Mouse (Mus musculus) left cerebral cortex, adult 11 months (tissue): Measurements from ENCODE around the gene Osgin1.

Experiments used
- DNase-seq: peaks from one replicate; pipeline ENCODE4 v3.0.0; 2022; ENCODE audit warnings: low spot score

Gene Osgin1

DNA sequence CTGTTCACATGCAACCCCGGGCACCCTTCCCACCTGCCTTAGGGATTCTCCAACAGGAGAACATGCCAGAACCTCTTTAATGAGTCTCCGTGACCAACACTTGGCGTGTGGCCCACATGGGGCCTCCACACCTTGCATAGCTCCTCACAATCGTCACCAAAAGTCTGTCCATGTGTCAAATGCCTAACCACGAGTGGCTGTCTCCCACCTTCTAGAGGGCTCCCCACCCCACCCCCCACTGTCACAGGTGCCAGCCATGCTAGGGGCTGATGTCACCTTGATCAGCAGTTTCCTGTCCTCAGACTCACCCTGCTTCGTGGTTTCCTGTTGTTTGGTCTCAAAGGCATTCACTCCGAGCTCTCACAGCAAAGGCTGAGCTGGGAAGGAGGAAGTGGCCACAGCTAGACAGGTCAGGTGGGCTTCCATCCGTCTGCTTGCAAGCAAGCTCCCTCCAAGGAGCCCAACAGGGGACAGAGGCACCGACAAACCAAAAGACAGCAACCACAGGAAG is 10.2 kb upstream of the Osgin1 start:
- no peak for DNase-seq

- DNase-seq = no peak
Observed at GRCm38 (mm10) chr8:119424199-119424733, 9.7 kb upstream of the Osgin1 start.

- no peak for DNase-seq
Observed at GRCm38 (mm10) chr8:119424740-119425139, 9.2 kb upstream of the Osgin1 start.

DNA sequence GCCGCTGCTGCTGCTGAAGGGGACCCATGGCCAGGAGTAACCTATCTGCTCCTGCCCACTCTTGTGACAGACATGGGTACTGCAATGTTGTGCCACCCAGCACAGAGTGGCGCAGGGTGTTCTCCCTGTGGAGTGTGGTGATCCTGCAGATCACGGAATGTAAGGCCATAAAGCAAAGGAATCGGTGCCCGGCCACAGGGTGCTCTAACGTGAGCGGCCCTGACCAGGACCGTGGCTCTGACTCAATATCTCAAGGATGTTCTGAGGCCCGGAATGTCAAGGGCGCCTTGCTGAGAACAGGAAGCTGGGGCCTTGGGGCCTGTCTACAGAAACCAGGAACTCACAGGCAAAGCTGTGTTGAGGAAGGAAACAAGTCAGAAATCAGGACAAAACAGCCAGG is 8.4 kb upstream of the Osgin1 start:
- DNase-seq = no peak

DNA sequence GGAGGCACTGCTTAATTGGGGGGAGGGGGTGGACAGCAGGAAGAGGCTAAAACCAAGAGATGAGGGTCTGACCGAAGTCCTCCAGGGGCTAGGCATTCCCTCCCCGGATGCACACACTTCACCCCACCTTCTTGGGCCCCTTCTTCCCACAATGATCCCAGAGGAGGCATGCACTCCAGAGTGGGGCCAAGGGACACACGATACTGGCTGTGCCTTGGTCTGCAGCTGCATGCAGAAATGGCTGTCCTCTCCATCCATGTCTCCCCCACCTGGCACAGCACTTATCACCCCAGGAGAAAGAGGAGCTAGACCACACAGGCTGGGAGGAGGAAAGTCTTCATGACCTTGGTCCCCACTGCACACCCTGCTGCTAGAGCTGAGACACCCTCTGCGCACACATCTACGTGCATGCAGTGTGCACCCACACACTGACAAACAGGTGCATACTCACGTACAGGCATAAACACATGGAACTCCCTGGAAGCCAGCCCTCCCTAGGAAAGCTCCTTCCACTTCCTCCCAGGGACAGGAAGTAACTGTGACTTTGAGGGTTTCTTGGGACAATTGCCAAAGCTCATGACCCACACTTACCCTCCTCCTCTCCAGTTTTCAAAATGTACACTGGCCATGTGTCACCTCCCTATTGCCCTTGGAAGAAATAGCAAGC is 7.7 kb upstream of the Osgin1 start:
- DNase-seq = no peak

- DNase-seq = no peak
Observed at GRCm38 (mm10) chr8:119427634-119428349, 6.1 kb upstream of the Osgin1 start.

GRCm38 (mm10) chr8:119428350-119428740 is 5.6 kb upstream of the Osgin1 start:
- no peak for DNase-seq

- DNase-seq = no peak
Observed at GRCm38 (mm10) chr8:119428766-119429327, 5.1 kb upstream of the Osgin1 start.

GRCm38 (mm10) chr8:119429552-119429951 is 4.4 kb upstream of the Osgin1 start:
- no peak for DNase-seq

DNA sequence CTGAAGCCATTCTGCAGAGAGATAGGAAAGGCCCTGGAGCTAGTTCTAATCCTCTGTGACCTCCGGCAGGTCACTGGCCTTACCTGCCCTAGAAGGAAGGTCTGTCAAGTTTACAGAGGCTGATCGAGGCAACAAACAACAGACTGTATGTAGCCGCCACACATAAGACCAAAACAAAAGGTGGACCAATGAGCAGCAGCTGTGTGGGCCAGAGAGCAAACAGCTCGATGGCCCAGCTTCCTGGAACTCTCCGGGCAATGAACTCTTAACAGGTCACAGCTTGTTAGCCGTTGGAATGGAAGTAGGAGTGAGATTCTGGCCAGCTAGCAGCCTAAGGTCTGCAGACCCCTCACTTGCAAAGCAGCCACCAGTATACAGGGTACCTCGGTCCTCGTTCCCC is 3.7 kb upstream of the Osgin1 start:
- no peak for DNase-seq

- DNase-seq = no peak
Observed at GRCm38 (mm10) chr8:119430690-119431089, 3.2 kb upstream of the Osgin1 start.

DNA sequence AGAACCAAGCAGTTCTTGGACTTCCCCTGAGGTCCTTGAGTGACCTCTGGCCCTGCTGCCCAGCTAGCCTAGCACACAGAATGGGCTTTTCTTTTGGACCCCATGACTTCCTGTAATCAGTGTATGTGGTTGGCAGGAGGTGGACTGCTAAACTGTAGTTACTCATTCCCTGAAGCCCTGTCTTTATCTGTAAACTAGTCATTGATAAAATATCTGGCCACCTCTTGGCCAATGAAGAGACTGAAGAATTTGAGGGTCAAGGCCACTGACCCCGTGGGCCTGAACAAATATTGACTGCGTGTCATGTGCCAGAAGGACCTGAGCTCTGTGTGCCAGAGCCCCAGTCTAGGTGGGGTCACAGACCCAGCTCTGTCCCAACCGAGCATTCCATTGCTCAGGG is 1.6 kb upstream of the Osgin1 start:
- no peak for DNase-seq

DNA sequence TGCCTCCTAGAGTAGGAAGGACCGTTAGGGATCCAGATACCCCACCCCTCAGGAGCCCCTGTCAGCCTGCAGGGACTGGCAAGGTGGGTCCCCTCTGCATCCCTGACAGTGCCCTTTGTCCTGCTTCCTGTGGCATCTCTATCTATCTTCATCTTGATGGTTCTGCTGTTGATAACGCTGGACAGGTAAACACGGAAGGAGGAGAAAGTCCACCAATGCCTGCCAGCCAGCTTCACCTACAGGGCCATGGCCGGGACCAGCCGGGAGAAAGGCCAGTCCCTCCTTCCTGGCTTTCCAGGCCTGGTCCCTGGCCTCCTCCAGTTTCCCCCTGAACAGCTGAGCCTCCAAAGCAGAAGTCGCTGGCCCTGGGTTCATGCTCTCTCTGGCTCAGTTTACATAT is 645 bp downstream of the Osgin1 start:
- no peak for DNase-seq

DNA sequence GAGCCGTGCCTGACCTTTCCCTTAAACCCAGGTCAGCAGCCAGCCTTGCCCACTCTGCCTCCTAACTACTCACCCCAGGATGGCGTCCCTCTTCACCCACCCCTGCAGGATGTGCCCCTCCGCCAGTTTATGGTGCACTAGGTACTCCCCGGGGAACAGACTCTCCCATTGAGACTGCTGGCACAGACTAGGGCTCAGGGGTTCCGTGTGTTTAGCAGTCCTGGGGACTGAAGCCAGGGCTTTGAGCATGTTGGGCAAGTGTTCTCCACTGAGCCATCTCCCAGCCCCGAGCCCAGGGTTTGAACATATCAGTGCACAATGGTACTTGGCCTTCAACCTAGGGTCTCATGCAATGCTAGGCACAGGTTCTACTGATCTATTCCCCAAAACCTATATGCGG is 1.6 kb downstream of the Osgin1 start:
- no peak for DNase-seq

DNA sequence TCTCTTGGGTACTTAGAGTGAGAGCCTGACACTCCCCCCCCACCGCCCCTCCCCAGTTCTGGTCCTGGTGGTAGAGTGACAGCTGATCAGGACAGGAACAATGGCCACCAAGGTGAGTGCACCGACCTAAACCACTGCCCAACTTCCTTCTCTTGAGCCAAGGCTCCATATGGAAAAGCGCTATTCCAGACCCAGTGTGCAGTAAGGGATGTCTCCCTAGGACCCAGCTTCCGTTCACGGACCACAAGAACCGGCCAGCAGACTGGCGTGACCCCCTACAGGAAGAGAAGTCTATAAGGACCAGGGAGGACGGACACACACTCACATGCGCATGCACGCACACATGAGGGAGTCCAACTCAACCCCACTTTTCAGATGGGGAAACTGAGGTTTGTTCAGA is 2.4 kb downstream of the Osgin1 start:
- no peak for DNase-seq

DNA sequence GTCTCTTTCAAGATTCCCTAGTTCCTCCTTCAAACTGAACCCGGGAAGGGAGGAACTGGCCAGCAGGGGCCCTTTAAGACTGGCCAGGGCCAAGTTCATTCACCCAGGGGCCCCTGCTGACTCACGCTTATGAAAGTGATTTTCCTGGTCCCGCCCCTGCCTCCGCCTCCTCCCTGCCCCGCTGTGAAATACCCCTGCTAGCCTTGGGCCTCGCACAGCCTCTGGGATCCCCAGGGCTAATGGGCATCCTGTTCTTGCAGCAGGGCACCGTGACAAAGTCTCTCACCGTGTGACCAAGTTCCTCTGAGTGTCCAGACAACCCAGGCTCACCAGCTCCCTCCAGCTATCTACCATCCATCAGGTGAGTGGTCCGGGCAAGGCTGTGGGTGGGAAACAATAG is 3.0 kb downstream of the Osgin1 start:
- DNase-seq = no peak

DNA sequence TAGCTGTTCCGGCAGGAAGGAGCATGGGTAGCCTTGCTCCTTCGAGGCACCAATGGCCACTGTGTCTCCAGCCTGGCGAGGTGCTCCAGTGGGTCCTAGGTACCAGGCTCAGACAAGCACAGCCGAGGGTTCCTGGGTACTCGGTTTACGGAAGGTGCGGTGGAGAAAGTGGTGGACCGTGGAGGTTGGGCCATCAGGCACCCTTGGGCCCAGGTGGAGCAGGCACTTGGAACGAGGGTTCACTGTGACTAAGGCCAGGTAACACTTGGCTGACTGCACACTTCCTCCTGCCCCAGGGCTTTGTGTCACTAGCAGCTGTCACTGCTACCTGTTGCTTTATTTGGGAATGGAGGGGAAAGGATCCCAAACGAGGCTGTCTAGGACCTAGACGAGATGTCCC is 3.6 kb downstream of the Osgin1 start:
- DNase-seq = no peak

- DNase-seq = no peak
Observed at GRCm38 (mm10) chr8:119438876-119439275, 5.0 kb downstream of the Osgin1 start.

DNA sequence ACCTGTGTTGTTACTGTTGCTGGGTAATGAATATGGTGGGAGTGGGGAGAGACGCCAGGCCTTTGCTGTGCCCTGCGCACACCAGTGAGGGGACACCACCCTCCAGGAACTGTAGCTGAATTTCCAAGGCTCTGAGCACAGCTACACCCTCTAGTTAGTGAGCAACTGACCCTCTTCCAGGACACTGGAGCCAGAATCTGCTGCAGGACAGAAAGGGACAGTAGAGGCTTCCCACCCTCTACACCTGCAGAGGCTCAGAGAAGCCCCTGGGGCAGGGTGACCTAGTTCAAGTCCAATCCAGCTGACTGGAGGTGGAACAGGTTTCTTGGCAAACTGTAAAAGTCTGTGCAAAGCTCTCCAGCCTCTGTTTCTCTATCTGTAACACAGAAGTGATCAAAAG is 5.5 kb downstream of the Osgin1 start:
- no peak for DNase-seq

- DNase-seq = no peak
Observed at GRCm38 (mm10) chr8:119439893-119440249, 5.9 kb downstream of the Osgin1 start.

DNA sequence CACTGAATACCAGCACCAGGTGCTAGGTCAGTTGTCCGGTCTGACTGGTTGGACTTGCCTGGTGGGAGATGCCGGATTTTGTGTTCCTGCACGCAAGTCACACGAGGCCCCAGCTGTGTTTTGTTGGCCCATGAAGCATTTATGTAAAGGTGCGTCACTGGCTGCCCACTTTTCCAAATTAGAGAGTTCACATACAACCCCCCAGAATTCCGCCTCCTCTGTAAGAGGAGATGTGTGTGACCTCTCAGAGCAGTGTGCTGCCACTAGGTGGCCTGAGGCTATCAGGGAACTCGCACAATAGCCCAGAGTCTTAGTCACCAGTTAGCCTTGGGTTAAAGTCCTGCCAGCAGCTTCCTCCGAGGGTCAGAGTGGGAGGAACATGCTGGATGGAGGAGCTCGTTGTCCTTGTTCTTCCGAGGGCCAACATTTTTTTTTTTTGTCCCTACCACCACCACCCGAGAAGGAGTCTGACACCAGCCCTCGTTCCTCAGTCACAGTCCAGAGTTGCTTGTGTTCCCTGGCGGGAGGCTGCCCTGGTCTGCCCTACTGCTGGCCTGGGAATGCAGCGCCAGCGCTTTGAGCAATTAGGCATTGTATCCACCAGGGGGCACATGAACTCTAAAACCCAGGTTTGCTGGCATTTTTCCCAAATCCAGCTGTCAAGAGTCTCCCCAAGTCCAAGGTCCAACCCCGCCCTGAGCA is 6.5 kb downstream of the Osgin1 start:
- DNase-seq = no peak

DNA sequence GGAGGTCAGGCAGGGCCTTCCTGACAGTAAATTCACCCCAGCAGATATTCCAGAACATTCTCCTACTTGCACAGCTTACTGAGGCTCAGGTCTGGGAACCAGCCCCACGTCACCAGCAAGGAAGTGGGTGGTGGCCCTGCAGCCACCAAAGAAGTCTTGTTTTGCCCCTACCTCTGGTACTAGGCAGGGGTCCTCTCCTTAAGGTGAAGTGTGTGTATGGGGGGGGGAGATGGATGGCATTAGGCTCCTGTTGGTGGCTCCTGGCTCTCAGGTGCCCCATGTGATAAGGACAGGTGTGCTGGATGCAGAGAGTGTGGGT is 7.0 kb downstream of the Osgin1 start:
- DNase-seq = no peak

DNA sequence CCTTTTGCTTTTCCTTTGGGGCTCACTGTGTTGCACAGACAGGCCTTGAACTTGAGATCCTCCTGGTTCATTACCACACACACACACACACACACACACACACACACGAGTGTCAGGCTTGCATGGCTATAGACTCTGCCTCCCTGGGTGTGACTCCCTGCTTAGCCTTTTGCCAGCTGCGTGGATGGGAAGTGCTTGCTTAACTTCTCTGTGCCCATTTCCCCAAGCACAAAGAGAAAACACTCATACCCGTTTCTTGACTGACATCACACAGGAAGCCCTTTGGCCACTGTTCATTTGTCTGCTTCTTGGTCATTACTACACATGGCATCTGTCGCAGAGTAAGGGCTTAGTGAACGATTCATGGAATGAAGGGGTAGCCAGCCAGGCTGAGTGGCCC is 8.1 kb downstream of the Osgin1 start:
- no peak for DNase-seq
